Mouse (Mus musculus): ENCODE data around the gene Hspa1b.
"Not testable (repeated sequence)": the region's sequence is repeated elsewhere in the genome, so short reads cannot be mapped to it uniquely, and the experiment has no call there.

Hspa1b gene

GRCm38 (mm10) chr17:34959130-34959778 lies at the start of gene Hspa1b:
Hspa1b (minus strand) TSS chr17:34959238.
- peak; percentile 88 to 89 for DNase-seq (ENCODE audit: low spot score in 2 of 2)

- DNase-seq (ENCODE audit: low spot score in 2 of 2), result no peak
Observed at GRCm38 (mm10) chr17:35007387-35007991, 48.5 kb upstream of the Hspa1b start.

GRCm38 (mm10) chr17:35005902-35006301 lies 46.9 kb upstream of the Hspa1b start:
- not testable (repeated sequence) for DNase-seq (ENCODE audit: low spot score in 2 of 2)

GRCm38 (mm10) chr17:35005158-35005557 lies 46.1 kb upstream of the Hspa1b start:
- no peak for DNase-seq (ENCODE audit: low spot score in 2 of 2)

GRCm38 (mm10) chr17:35004075-35004717 lies 45.2 kb upstream of the Hspa1b start:
- DNase-seq (ENCODE audit: low spot score in 2 of 2), result no peak

GRCm38 (mm10) chr17:35003022-35003838 lies 44.2 kb upstream of the Hspa1b start:
- DNase-seq (ENCODE audit: low spot score in 2 of 2), result no peak

- no peak for DNase-seq (ENCODE audit: low spot score in 2 of 2)
Observed at GRCm38 (mm10) chr17:35002153-35002865, 43.3 kb upstream of the Hspa1b start.

GRCm38 (mm10) chr17:35001452-35002152 lies 42.6 kb upstream of the Hspa1b start:
- no peak for DNase-seq (ENCODE audit: low spot score in 2 of 2)

GRCm38 (mm10) chr17:35000717-35001451 lies 41.8 kb upstream of the Hspa1b start, which contains the start of gene Vars:
Vars (plus strand) TSS chr17:35000987.
- DNase-seq (ENCODE audit: low spot score in 2 of 2), result peak; percentile 82 to 85

- DNase-seq (ENCODE audit: low spot score in 2 of 2), result not testable (repeated sequence)
Observed at GRCm38 (mm10) chr17:34999871-35000716, 41.1 kb upstream of the Hspa1b start.

- DNase-seq (ENCODE audit: low spot score in 2 of 2), result no peak
Observed at GRCm38 (mm10) chr17:34998526-34999430, 39.7 kb upstream of the Hspa1b start.

GRCm38 (mm10) chr17:34997142-34997483 lies 38.1 kb upstream of the Hspa1b start:
- DNase-seq (ENCODE audit: low spot score in 2 of 2), result no peak

- DNase-seq (ENCODE audit: low spot score in 2 of 2), result no peak
Observed at GRCm38 (mm10) chr17:34996411-34997141, 37.5 kb upstream of the Hspa1b start.

- DNase-seq (ENCODE audit: low spot score in 2 of 2), result not testable (repeated sequence)
Observed at GRCm38 (mm10) chr17:34995927-34996326, 36.9 kb upstream of the Hspa1b start.

GRCm38 (mm10) chr17:34995192-34995591 lies 36.2 kb upstream of the Hspa1b start:
- not testable (repeated sequence) for DNase-seq (ENCODE audit: low spot score in 2 of 2)

- no peak for DNase-seq (ENCODE audit: low spot score in 2 of 2)
Observed at GRCm38 (mm10) chr17:34994751-34995150, 35.7 kb upstream of the Hspa1b start.

GRCm38 (mm10) chr17:34984218-34984617 lies 25.2 kb upstream of the Hspa1b start:
- DNase-seq (ENCODE audit: low spot score in 2 of 2), result no peak

Measured in urinary bladder, postnatal 36 days (tissue).